Mouse (Mus musculus) bone marrow, adult 2 months (tissue): ENCODE data around the gene Gm45062. TPM values are rescaled to one million over a fixed set of nuclear protein-coding genes. Genes with fewer than 3 reads are reported as not detected.
"Not testable (repeated sequence)": the region's sequence is repeated elsewhere in the genome, so short reads cannot be mapped to it uniquely, and the experiment has no call there.

Experiments
- H3K27ac ChIP-seq: fragments of 200-500 bp; 2 replicates; pipeline ENCODE4 v1.5.1; 2012; ENCODE audit warnings: low read depth, mild to moderate bottlenecking, control low read depth, inconsistent platforms, low read length; ENCODE audit not compliant: control insufficient read depth, poor library complexity, insufficient read depth
- H3K4me1 ChIP-seq: fragments of 200-500 bp; 2 replicates; pipeline ENCODE4 v1.6.1; 2011; ENCODE audit warnings: low read length; ENCODE audit not compliant: control insufficient read depth, insufficient read depth
- H3K4me3 ChIP-seq: fragments of 200-500 bp; replicated peaks from 2 replicates; pipeline ENCODE3; 2011; ENCODE audit warnings: mild to moderate bottlenecking, low read depth, low read length, control low read depth; ENCODE audit not compliant: control insufficient read depth
- CTCF ChIP-seq: fragments of 200-500 bp; IDR thresholded peaks from 2 replicates; pipeline ENCODE4 v1.5.1; 2011; ENCODE audit warnings: low read length, control low read depth; ENCODE audit not compliant: control insufficient read depth, insufficient read depth
- POLR2A ChIP-seq: fragments of 200-500 bp; IDR thresholded peaks from 2 replicates; pipeline ENCODE4 v1.6.1; 2011; ENCODE audit warnings: low read depth, mild to moderate bottlenecking, control low read depth, low read length, borderline replicate concordance; ENCODE audit not compliant: control insufficient read depth
- WGBS: fragments of 180-500 bp; shearing (Covaris S2); methylation state at CpG from one replicate; pipeline ENCODE4 v1.1.7; 2018; 5-methylcytosine and 5-hydroxymethylcytosine counted together
- polyA plus RNA-seq: library from polyadenylated mRNA; stranded (reverse); fragments of >200 nt; gene quantifications from 2 replicates; pipeline ENCODE4 v1.2.4, GENCODE M21; 2011; ENCODE audit warnings: low replicate concordance; ENCODE audit not compliant: missing spikeins, insufficient read depth, insufficient read length

The Gm45062 gene
- polyA plus RNA-seq, 1 experiment = 4.1 TPM

DNA sequence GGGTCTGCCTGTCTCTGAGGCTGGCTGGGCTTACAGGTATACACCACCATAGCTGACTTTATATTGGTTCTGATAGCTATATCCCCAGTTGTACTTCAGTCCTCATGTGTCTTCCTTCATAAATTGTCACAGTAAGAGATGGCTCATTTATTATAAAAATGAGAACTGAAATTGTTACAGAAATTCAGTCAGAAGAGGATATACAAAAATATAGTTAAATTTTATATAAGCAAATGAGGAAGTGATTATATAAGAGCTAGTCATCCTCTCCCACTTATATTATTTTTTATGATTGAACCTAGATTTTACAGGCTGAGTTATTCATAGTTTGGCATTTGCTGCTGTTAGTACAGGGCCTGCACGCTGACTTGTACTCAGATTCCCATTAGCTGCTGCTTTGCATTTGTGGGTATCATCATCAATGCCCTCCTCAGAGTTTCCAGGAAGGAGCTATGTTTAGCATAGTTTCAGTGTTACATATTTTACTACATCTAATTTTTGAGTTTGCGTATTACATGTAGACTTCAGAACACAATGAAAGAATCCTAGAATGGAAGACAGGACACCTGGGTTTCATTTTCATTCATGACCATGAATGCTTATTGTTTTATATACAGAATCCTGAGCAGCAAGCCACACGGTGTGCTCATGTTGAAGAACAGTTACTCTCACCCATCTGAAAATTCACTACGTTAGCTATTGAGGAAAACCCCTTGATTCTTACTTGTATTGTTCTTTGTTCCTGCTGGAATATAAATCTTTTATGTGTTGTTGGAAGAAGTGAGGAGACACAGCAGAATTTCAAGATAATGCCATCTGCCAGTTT, 29.7 kb downstream of the Gm45062 start:
- Histone ChIP-seq H3K27ac (0 out of 2 replicates have a peak overlapping the region, but pooled peaks have one; percentile 2), H3K4me1 (peaks cover 2% of the 10 kb centered on the region; the same call in 1 of the 2 replicates), H3K4me3 (no peak overlapping the region)
- 65% methylated on average over 4 of the region's 4 CpGs for WGBS
- TF ChIP-seq CTCF (no peak), POLR2A (no peak)

DNA sequence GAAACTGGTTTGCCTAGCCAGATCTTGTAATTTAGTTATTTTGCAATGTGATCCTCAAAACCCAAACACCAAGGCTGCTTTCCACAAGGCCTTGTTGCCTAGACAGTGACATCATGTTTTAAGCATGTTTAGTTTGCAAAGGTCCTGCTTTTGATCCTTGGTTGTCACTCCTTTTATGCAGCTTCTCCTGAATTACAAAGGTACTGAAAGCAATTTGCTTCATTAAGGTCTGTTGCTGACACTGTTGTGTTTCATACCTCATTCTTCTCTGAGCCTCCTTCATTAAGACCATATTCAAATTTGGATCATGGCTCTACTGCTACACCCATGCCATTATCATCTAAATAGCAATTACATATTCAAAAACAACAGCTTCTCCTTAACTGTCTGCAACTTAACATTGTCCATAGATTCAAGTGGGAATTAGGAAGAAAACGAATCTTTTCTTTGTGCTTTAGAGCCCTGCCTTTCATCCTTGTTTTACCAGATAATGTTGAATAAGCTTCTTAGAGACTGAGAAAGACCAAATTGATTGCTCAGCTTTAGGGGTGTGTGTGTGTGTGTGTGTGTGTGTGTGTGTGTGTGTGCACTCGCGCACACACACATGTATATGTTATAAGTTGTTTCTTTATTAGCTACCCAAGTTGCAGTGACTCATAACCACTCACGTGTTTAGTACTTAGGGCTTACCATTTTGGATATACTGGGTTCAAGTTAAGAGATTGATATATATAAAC, 35.0 kb downstream of the Gm45062 start:
- H3K27ac ChIP-seq = no peak overlapping the region
- no peak overlapping the region for H3K4me3 ChIP-seq
- TF ChIP-seq POLR2A (no peak), CTCF (no peak)
- H3K4me1 ChIP-seq = no peaks in the 10 kb centered on the region; the same call in 1 of the 2 replicates
- 89% methylated on average over 4 of the region's 4 CpGs for WGBS

DNA sequence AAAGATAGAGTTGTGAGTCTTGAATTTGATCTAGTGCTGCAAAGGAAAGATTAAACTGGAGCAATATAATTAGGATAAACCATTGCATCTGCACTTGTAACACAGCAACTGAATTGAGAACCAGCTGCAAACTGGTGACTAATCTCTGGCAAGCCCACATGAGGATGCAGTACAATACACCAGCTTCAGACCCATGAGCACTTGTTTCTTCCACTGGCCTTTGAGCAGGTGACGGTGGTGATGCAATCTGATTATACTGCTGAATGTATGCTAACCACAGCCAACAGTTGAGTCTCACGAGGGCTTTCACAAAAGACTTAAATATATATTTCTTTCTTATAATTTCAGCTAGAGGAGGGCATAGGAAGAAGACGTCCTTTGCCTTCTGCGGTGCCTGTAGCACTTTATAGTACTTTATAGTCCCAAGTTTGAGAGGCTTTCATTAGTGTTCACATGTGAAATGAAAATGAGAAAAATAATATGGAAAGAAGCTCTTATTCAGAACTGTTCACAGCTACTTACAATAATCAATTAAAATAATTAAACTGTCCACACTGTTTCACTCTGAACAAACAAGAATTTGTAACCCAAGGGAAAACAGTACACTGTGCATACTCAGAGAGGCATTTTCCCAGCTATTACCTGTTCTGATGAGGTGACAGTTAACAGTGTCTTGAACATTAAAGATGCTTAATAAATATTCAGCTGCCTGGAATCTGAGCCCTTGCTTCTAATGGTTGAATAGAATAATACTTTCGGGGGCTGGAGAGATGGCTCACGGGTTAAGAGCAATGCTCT, 40.0 kb downstream of the Gm45062 start:
- Histone ChIP-seq H3K4me3 (no peak overlapping the region), H3K27ac (no peak overlapping the region), H3K4me1 (no peaks in the 10 kb centered on the region; the same call in 1 of the 2 replicates)
- 65% methylated on average over 6 of the region's 6 CpGs for WGBS
- no peak for TF ChIP-seq CTCF
- TF ChIP-seq POLR2A = no peak

DNA sequence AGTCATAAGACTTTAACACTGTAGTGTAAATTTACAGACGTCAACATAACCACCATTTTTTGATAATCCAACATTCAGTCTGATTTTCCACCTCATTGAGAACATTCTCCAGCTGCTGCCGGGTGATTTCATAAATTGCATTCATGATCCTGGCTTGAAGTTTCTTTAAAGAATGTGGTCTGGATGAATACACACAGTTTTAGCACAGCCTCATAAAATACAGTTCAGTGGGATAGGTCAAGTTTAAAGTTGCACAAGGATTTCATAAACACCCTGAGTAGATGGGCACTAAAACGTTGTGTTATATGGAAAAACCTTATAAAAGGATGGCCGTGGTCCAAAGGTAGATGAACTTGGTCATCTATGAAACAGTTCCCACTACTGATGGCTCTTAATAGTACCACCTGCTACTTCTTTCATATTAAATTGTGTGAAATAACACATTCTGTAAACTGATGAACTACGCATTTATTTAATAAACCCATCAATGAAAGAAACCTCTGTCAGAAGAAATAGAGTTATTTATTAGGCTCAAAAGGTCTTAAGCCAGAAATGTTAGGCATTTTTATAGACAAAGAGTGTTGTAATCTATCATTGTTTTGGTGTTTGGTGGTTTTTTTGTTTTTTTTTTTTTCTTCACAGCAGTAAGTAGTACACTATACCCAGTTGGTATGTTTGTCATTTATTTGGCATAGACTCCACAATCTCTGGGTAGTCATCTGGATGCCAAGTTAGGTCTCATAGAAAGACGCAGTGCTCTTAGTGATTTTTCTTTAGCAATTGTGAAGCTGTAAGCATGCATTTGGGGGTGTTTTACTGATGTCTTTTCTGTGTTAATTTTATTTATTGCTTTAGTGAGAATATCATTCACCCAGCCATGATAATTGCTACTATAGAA, 48.9 kb downstream of the Gm45062 start:
- 85% methylated on average over 6 of the region's 6 CpGs for WGBS

DNA sequence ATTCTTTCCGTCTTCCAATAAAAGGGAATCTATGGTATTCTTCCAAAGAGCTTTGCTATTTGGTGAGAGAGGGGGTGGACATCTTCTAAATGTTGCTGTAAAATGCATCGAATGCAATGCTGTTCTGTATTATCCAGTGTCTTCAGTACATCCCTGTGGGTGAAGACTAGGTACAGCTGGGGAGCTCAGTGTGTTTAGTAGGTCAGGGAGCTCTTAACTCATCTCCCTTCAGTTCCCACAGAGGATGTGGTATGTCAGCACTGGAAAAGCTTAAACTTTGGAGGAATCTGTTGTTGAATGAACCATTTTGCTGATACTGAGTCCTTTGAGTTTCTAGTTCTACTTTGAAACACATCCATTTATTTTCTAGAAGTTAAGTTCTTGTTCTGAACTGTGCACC, 53.3 kb downstream of the Gm45062 start:
- no peak overlapping the region for H3K27ac ChIP-seq
- no peaks in the 10 kb centered on the region for H3K4me1 ChIP-seq
- 81% methylated on average over 2 of the region's 2 CpGs for WGBS
- H3K4me3 ChIP-seq = no peak overlapping the region
- TF ChIP-seq POLR2A = no peak
- TF ChIP-seq CTCF = no peak

More for the DNA sequence above, 48.9 kb downstream of the Gm45062 start:
- no peaks in the 10 kb centered on the region for H3K4me1 ChIP-seq
- H3K4me3 ChIP-seq = no peak overlapping the region
- TF ChIP-seq POLR2A (no peak), CTCF (no peak)
- H3K27ac ChIP-seq = no peak overlapping the region

DNA sequence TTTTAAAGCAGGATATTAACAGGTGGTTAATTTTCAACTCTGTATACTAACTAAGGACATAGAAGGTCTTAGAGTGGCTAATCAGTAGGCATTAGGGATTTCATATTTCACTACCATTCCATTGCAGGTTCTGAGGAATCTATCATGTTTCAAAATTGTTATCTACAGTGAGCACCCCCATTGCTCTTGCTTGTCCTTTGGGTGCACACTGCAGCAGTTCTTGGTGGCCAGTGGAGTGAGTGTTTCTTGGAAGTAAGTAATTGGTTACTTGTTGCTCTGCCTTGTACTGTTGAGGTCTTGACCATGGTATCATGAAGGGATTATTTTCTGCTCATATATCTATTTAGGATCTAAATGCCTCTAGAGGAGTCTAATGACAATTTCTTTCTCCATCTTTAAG, 57.0 kb downstream of the Gm45062 start:
- Histone ChIP-seq H3K27ac (no peak overlapping the region), H3K4me1 (no peaks in the 10 kb centered on the region), H3K4me3 (no peak overlapping the region)
- TF ChIP-seq CTCF = no peak
- TF ChIP-seq POLR2A = no peak

DNA sequence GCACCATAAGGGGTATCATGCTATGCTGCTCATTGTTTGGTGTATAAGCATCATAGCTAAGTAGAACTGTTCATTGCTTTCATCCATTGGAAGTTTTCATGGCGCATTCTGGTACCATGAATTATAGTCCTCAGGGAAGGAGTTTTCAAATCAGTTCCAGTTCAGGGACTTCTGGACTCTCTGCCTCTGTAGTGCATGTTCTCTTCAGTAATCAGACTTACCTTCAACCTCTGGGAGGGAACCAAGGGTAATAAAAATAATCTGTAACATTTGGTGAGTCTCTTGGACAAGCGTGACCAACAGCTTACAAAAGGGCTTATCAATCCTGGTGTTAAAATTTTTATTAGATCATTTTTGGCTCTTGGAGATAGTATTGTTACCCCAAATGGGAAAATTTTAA, 60.3 kb downstream of the Gm45062 start:
- no peak for TF ChIP-seq POLR2A
- no peak for TF ChIP-seq CTCF
- WGBS = 90% methylated on average over 2 of the region's 2 CpGs
- no peaks in the 10 kb centered on the region for H3K4me1 ChIP-seq
- no peak overlapping the region for H3K4me3 ChIP-seq
- H3K27ac ChIP-seq = no peak overlapping the region

DNA sequence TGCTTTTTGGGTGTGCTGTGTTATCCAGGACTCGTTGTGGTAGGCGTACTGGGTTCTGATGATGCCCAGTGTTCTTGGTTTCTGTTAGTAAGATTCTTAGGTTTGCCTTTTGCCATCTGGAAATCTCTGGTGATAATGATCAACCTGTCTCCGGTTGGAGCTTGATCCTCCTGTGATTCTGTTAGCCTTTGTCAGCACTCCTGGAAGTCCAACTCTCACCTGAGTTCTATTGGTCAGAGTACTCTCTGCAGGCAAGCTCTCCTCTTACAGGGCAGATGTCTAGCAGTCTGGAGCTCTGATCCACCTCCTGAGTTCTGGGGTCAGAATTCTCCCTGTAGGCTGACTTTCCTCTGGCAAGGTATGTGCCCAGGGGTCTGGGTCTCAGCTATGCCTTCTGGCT, 72.2 kb downstream of the Gm45062 start:
- H3K4me1 ChIP-seq = not testable (repeated sequence)
- 97% methylated on average over 3 of the region's 3 CpGs for WGBS

More for the DNA sequence above, 72.2 kb downstream of the Gm45062 start:
- not testable (repeated sequence) for H3K27ac ChIP-seq, H3K4me3 ChIP-seq
